Mouse (Mus musculus): ENCODE results near the gene Mest. TPM values are rescaled to one million over a fixed set of nuclear protein-coding genes. Genes with fewer than 3 reads are reported as not detected.

Gene Mest
- polyA plus RNA-seq, 1 experiment from 2014 or later, result 560 TPM

DNA sequence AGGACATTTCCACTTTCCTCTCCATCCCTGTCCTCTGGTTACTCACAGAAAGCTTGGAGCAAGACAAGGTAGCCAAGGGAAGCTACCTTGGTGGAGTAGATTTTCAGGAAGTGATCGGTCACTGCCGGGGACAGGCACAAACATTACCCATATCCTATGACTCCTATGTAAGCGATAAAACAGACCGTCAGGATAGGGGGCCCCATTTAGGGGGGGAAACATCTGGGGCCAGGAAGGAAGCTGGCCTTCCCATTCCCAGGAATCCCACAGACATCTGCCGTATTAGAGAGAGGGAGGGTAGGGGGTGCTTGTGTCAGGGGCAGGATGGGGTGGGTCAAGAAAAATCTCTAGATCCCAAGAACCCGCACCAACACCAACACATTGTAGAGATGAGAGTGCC, 23.2 kb upstream of the Mest start:
- Histone ChIP-seq H3K4me3 (ENCODE audit: low read length) (no peak overlapping the region), H3K4me2 (ENCODE audit: low read depth, low read length) (no peak overlapping the region), H3K27me3 (replicated peaks; ENCODE audit: control insufficient read depth, insufficient read depth, low read length) (no peaks in the 10 kb centered on the region), H3K9ac (ENCODE audit: low read depth, low read length) (no peak overlapping the region), H3K4me1 (ENCODE audit: control insufficient read depth, insufficient read depth, low read length) (peaks cover 8% of the 10 kb centered on the region; the same call in 1 of the 2 replicates), H3K27ac (ENCODE audit: low read length) (0 out of 2 replicates have a peak overlapping the region, but pooled peaks have one; percentile 8), H3K9me3 (ENCODE audit: control insufficient read depth, low read length) (no peaks in the 10 kb centered on the region), H3K36me3 (ENCODE audit: control insufficient read depth, insufficient read depth, low read length) (no peaks in the 10 kb centered on the region)
- 48% methylated on average over 6 of the region's 6 CpGs for WGBS
- peak; percentile 60; the same call in 1 of the 2 replicates for ATAC-seq

DNA sequence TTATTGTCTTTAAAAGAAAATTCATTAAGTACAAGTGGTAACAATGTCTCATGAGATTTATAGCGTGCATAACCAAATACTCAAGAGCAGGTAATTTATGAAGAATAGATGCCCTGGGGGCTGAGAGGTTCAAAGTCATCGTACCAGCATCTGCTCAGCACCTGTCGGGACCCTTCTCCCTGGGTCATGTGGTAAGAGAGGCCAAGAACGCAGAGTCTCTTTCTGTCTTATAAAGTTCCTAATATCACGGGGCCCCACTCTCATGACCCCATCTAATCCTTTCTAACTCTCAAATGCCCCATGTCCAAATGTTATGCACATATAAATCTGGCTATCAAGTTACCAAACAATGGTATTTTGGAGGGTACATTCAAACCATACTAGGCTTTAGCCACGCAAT, 20.5 kb upstream of the Mest start:
- H3K4me3 ChIP-seq (ENCODE audit: low read length), result no peak overlapping the region
- H3K4me2 ChIP-seq (ENCODE audit: low read depth, low read length), result no peak overlapping the region
- H3K27ac ChIP-seq (ENCODE audit: low read length), result no peak overlapping the region
- no peak for ATAC-seq
- no peaks in the 10 kb centered on the region for H3K27me3 ChIP-seq (replicated peaks; ENCODE audit: control insufficient read depth, insufficient read depth, low read length)
- no peaks in the 10 kb centered on the region for H3K9me3 ChIP-seq (ENCODE audit: control insufficient read depth, low read length)
- peaks cover 8% of the 10 kb centered on the region; the same call in 1 of the 2 replicates for H3K4me1 ChIP-seq (ENCODE audit: control insufficient read depth, insufficient read depth, low read length)
- no peaks in the 10 kb centered on the region for H3K36me3 ChIP-seq (ENCODE audit: control insufficient read depth, insufficient read depth, low read length)
- H3K9ac ChIP-seq (ENCODE audit: low read depth, low read length), result no peak overlapping the region
- 80% methylated on average over 6 of the region's 6 CpGs for WGBS

DNA sequence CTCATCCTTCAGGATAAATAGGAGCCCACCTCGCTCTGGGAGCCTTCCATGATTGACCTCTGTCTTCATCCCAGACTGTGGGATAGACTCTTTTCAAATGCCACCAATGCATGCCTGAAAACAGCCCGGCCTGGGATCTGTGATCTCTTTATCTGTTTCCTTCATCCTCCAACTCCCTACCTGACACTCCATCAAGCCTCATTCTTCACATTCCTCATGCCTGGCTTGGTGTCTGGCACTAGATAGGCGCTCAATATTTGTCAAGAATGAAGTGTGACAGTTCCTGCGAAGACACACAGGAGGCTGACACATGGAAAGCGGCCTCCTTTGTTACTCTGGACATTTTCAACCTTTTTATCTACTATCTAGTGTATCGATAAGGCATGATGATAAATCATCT, 19.9 kb upstream of the Mest start:
- Histone ChIP-seq H3K4me3 (ENCODE audit: low read length) (no peak overlapping the region), H3K9me3 (ENCODE audit: control insufficient read depth, low read length) (no peaks in the 10 kb centered on the region), H3K9ac (ENCODE audit: low read depth, low read length) (no peak overlapping the region), H3K27ac (ENCODE audit: low read length) (no peak overlapping the region), H3K36me3 (ENCODE audit: control insufficient read depth, insufficient read depth, low read length) (no peaks in the 10 kb centered on the region), H3K4me2 (ENCODE audit: low read depth, low read length) (no peak overlapping the region), H3K27me3 (replicated peaks; ENCODE audit: control insufficient read depth, insufficient read depth, low read length) (no peaks in the 10 kb centered on the region), H3K4me1 (ENCODE audit: control insufficient read depth, insufficient read depth, low read length) (peaks cover 8% of the 10 kb centered on the region; the same call in 1 of the 2 replicates)
- no peak for ATAC-seq
- WGBS, result 64% methylated on average over 6 of the region's 6 CpGs

DNA sequence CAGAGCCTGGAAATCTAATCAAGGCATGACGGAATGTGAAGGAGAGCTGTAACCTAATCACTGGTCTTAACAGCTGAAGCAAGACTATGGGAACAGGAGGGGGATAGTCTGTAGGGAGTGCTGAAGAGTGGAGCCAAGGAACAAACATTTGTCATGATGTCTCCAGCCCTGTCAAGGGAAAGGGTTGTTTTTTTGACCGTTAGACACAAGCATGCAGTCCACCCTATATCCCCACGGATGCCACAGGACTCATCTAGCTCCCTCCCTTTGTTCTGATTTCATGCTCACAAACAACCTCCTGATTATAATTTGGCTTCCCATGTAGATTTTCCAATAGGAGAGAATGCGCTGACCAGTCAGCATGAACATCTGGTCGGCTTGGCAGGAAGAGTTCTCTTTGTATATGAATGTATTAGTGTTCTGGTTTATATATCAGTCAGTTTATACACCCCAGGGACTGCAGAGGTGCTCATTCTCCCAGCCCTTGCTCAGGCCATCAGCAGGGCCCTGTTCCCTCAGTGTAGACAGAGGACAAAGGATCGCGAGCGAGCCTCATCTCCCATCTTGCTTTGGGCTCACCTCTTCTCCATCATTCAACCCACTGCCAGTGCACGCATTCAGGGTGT, 19.3 kb upstream of the Mest start:
- Histone ChIP-seq H3K4me2 (ENCODE audit: low read depth, low read length) (no peak overlapping the region), H3K27me3 (replicated peaks; ENCODE audit: control insufficient read depth, insufficient read depth, low read length) (no peaks in the 10 kb centered on the region), H3K36me3 (ENCODE audit: control insufficient read depth, insufficient read depth, low read length) (no peaks in the 10 kb centered on the region), H3K9me3 (ENCODE audit: control insufficient read depth, low read length) (no peaks in the 10 kb centered on the region), H3K9ac (ENCODE audit: low read depth, low read length) (no peak overlapping the region), H3K4me1 (ENCODE audit: control insufficient read depth, insufficient read depth, low read length) (peaks cover 8% of the 10 kb centered on the region; the same call in 1 of the 2 replicates), H3K27ac (ENCODE audit: low read length) (peak overlapping the region; percentile 65), H3K4me3 (ENCODE audit: low read length) (no peak overlapping the region)
- 58% methylated on average over 9 of the region's 9 CpGs for WGBS
- ATAC-seq, result 0 out of 2 replicates have a peak, but pooled peaks have one; percentile 48

DNA sequence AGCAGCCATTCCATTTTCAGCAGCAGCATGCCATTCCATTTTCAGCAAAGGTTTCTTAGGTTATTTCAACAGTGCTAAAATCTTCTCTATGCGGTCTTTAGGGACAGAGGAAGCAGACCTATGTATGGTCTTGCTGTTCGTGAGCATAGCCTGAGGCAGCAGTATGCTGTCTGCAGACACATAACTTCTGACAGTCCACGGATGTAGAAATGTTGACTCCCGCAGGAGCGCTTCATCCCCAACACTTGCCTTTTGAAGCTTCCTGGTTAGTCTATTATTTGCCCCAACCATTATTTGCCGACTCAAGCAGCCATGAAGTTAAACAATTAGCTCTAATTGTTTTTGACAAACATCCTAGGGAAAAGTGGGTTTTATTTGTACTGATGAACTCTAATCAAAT, 14.2 kb upstream of the Mest start:
- H3K4me3 ChIP-seq (ENCODE audit: low read length), result no peak overlapping the region
- H3K9me3 ChIP-seq (ENCODE audit: control insufficient read depth, low read length), result no peaks in the 10 kb centered on the region
- no peak overlapping the region for H3K9ac ChIP-seq (ENCODE audit: low read depth, low read length)
- 49% methylated on average over 6 of the region's 6 CpGs for WGBS
- H3K36me3 ChIP-seq (ENCODE audit: control insufficient read depth, insufficient read depth, low read length), result no peaks in the 10 kb centered on the region
- peaks cover 7% of the 10 kb centered on the region; the same call in 1 of the 2 replicates for H3K4me1 ChIP-seq (ENCODE audit: control insufficient read depth, insufficient read depth, low read length)
- no peak overlapping the region for H3K4me2 ChIP-seq (ENCODE audit: low read depth, low read length)
- H3K27ac ChIP-seq (ENCODE audit: low read length), result no peak overlapping the region
- ATAC-seq, result no peak
- H3K27me3 ChIP-seq (replicated peaks; ENCODE audit: control insufficient read depth, insufficient read depth, low read length), result no peaks in the 10 kb centered on the region

DNA sequence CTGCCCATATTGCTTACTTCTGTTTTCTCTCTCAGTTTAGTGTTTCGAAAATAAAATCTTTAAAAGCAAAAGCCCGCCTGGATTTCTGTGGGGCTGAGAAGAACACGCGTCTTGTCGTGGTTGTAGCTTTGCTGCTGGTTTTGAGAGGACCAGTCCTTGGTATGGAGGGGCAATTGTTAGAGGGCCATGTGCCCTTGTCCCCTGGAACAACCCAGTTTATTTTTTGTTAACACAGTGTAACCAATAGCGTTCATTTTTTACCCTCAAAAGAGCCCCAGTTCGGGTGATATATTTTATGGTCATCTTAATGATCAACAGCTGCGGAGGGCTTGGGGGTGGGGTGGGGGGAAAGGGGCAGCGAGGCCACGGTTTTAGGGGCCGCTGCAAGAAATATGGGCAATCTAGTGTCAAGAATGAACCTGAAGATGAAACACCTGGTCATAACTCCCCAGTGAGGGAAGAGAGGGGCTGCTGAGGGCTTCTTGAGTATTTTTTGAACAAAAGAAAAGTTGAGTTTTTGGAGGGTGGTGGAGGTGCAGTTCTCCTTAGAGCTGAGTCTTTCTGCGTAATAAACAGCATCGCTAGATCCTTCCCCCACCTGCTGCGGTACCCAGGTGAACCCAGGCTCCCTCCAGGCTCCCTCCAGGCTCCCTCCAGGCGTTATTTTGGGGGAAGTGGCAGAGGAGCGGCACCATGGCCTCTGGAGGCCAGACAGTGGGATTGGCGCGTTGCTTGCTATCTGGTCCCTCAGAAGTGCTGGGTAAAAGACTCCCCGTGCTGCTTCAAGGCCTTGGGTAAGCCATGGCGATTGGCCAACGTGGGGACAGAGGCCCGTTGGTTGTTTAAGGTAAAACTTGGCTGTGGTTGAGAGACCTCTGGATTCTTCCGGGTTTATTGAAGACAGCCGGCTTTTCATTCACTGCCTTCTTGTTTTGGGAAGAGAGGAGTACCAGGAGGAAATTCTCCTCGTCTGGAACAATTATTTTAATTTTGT, 12.7 kb upstream of the Mest start:
- Histone ChIP-seq H3K9ac (ENCODE audit: low read depth, low read length) (no peak overlapping the region), H3K4me1 (ENCODE audit: control insufficient read depth, insufficient read depth, low read length) (peaks cover 4% of the 10 kb centered on the region; the same call in 1 of the 2 replicates), H3K9me3 (ENCODE audit: control insufficient read depth, low read length) (no peaks in the 10 kb centered on the region), H3K4me3 (ENCODE audit: low read length) (no peak overlapping the region), H3K27ac (ENCODE audit: low read length) (no peak overlapping the region), H3K4me2 (ENCODE audit: low read depth, low read length) (no peak overlapping the region), H3K27me3 (replicated peaks; ENCODE audit: control insufficient read depth, insufficient read depth, low read length) (no peaks in the 10 kb centered on the region), H3K36me3 (ENCODE audit: control insufficient read depth, insufficient read depth, low read length) (no peaks in the 10 kb centered on the region)
- 49% methylated on average over 25 of the region's 25 CpGs for WGBS
- no peak for ATAC-seq

DNA sequence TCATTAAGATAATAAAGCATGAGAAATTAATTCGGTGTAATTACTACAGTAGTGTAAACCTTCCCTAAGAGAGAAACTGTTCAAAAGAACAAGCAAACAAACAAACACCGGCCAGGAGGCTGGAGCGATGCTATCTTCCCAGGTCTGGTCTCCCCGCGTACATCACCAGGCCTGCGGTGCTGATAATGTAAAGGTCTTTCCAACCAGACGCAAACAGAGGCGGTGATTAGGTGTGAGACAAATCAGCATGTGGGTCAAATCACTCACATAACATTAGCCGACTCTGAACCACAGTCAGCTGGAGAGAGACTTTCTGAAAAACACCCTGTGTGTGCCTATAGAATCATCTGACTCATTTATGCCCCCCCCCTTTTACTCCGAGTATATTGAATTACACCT, 12.0 kb upstream of the Mest start:
- Histone ChIP-seq H3K27me3 (replicated peaks; ENCODE audit: control insufficient read depth, insufficient read depth, low read length) (no peaks in the 10 kb centered on the region), H3K4me1 (ENCODE audit: control insufficient read depth, insufficient read depth, low read length) (peaks cover 4% of the 10 kb centered on the region; the same call in 1 of the 2 replicates), H3K4me2 (ENCODE audit: low read depth, low read length) (no peak overlapping the region), H3K4me3 (ENCODE audit: low read length) (no peak overlapping the region), H3K27ac (ENCODE audit: low read length) (no peak overlapping the region), H3K9ac (ENCODE audit: low read depth, low read length) (no peak overlapping the region), H3K9me3 (ENCODE audit: control insufficient read depth, low read length) (no peaks in the 10 kb centered on the region), H3K36me3 (ENCODE audit: control insufficient read depth, insufficient read depth, low read length) (no peaks in the 10 kb centered on the region)
- 64% methylated on average over 10 of the region's 10 CpGs for WGBS
- ATAC-seq, result no peak

DNA sequence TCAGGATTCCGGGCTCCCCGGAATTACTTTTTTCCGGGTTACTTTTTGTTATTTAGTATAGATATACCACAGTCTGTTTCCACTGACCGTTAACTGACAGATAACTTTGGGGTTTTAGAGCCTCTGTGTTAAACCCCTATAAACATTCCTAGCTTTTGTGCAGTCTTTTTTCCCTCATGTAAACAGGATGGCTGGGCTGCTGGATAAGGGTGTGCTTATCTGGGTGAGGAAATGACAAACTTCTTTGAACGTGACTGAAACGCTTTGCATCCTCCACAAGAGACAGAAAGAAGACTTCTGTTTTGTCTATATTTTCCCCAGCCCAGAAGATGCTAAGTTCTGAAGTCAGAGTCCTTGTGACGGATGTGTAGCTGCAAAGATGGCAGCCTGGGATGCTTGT, 10.9 kb upstream of the Mest start:
- no peak overlapping the region for H3K9ac ChIP-seq (ENCODE audit: low read depth, low read length)
- H3K4me2 ChIP-seq (ENCODE audit: low read depth, low read length), result no peak overlapping the region
- 52% methylated on average over 7 of the region's 7 CpGs for WGBS
- H3K4me3 ChIP-seq (ENCODE audit: low read length), result no peak overlapping the region
- no peak for ATAC-seq
- no peaks in the 10 kb centered on the region for H3K27me3 ChIP-seq (replicated peaks; ENCODE audit: control insufficient read depth, insufficient read depth, low read length)
- H3K27ac ChIP-seq (ENCODE audit: low read length), result no peak overlapping the region
- H3K4me1 ChIP-seq (ENCODE audit: control insufficient read depth, insufficient read depth, low read length), result peaks cover 4% of the 10 kb centered on the region; the same call in 1 of the 2 replicates
- H3K9me3 ChIP-seq (ENCODE audit: control insufficient read depth, low read length), result no peaks in the 10 kb centered on the region
- H3K36me3 ChIP-seq (ENCODE audit: control insufficient read depth, insufficient read depth, low read length), result no peaks in the 10 kb centered on the region

DNA sequence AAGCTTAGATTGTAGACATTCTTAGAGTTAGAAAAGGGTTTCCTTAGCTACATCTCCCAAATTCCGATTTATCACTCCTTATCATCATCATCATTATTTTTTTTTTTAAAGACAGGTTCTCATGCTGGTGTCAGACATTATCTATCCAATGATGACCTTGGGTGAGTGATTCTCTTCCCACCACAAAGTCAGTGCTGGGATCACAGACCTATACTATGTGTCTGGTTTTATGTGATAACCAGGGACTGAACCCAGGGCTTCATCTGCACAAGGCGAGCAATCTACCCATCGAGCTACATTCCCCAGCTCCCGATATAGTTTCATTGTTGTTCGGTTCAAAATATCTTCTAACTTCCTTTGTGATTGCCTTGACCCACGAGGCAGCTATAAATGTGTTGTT, 9.9 kb upstream of the Mest start:
- Histone ChIP-seq H3K9me3 (ENCODE audit: control insufficient read depth, low read length) (no peaks in the 10 kb centered on the region), H3K9ac (ENCODE audit: low read depth, low read length) (no peak overlapping the region), H3K4me2 (ENCODE audit: low read depth, low read length) (no peak overlapping the region), H3K36me3 (ENCODE audit: control insufficient read depth, insufficient read depth, low read length) (no peaks in the 10 kb centered on the region), H3K4me1 (ENCODE audit: control insufficient read depth, insufficient read depth, low read length) (peaks cover 4% of the 10 kb centered on the region; the same call in 1 of the 2 replicates), H3K4me3 (ENCODE audit: low read length) (no peak overlapping the region), H3K27me3 (replicated peaks; ENCODE audit: control insufficient read depth, insufficient read depth, low read length) (no peaks in the 10 kb centered on the region), H3K27ac (ENCODE audit: low read length) (no peak overlapping the region)
- ATAC-seq, result no peak
- WGBS, result 78% methylated on average over 6 of the region's 6 CpGs
